Mouse (Mus musculus) kidney, embryonic 14.5 days (tissue): ENCODE measurements around the gene Slc3a2. TPM values are rescaled to one million over a fixed set of nuclear protein-coding genes. Genes with fewer than 3 reads are reported as not detected.

Source experiments
- ATAC-seq: fragments of 200-750 bp; cut with Nextera tagmentation; 2 replicates; pipeline ENCODE4 v1.8.0; 2017; ENCODE audit warnings: moderate number of reproducible peaks, mild to moderate bottlenecking, moderate TSS enrichment, moderate library complexity; ENCODE audit not compliant: low FRiP score, low TSS enrichment
- H3K27ac ChIP-seq: fragments of 300-500 bp; sonication (generic); 2 replicates; pipeline ENCODE4 v1.5.1; 2014; ENCODE audit warnings: low read depth, mild to moderate bottlenecking, low read length, moderate library complexity, mixed read lengths
- H3K27me3 ChIP-seq: fragments of 300-500 bp; sonication (generic); 2 replicates; pipeline ENCODE4 v1.6.1; 2014; ENCODE audit warnings: mild to moderate bottlenecking, low read length; ENCODE audit not compliant: control insufficient read depth, insufficient read depth
- H3K36me3 ChIP-seq: fragments of 300-500 bp; sonication (generic); 2 replicates; pipeline ENCODE4 v1.6.1; 2014; ENCODE audit warnings: low read length, mixed read lengths; ENCODE audit not compliant: control insufficient read depth, insufficient read depth
- H3K4me1 ChIP-seq: fragments of 300-500 bp; sonication (generic); 2 replicates; pipeline ENCODE4 v1.6.1; 2014; ENCODE audit warnings: low read length, mixed read lengths; ENCODE audit not compliant: control insufficient read depth, insufficient read depth
- H3K4me2 ChIP-seq: fragments of 300-500 bp; sonication (generic); replicated peaks from 2 replicates; pipeline ENCODE4 v1.6.1; 2014; ENCODE audit warnings: low read depth, mild to moderate bottlenecking, low read length
- H3K4me3 ChIP-seq: fragments of 300-500 bp; sonication (generic); 2 replicates; pipeline ENCODE4 v1.5.1; 2014; ENCODE audit warnings: mild to moderate bottlenecking, low read length
- H3K9ac ChIP-seq: fragments of 300-500 bp; sonication (generic); 2 replicates; pipeline ENCODE4 v1.6.1; 2014; ENCODE audit warnings: low read depth, mild to moderate bottlenecking, low read length, moderate library complexity
- H3K9me3 ChIP-seq: fragments of 300-500 bp; sonication (generic); 2 replicates; pipeline ENCODE4 v1.6.1; 2016; ENCODE audit warnings: low read length; ENCODE audit not compliant: control insufficient read depth
- WGBS: fragments of 180-500 bp; shearing (Covaris S2); extraction: QIAGEN DNeasy Blood & Tissue Kit; methylation state at CpG from one replicate; pipeline ENCODE4 v1.1.7; 2014; 5-methylcytosine and 5-hydroxymethylcytosine counted together
- polyA plus RNA-seq: library from polyadenylated mRNA; unstranded; fragments of >200 nt; fragmentation: Nextera tagmentation; extraction: Ambion mirVana; gene quantifications from 2 replicates; pipeline ENCODE4 v1.2.1, GENCODE M21; 2014

Gene Slc3a2
- polyA plus RNA-seq, 1 experiment from 2014 or later = 123 TPM

- H3K27me3 ChIP-seq = no peaks in the 10 kb centered on the region
- H3K36me3 ChIP-seq = no peaks in the 10 kb centered on the region
- no peak for ATAC-seq
- H3K27ac ChIP-seq = no peak overlapping the region
- H3K4me1 ChIP-seq = no peaks in the 10 kb centered on the region
- H3K4me3 ChIP-seq = no peak overlapping the region
- no peak overlapping the region for H3K4me2 ChIP-seq
- no peaks in the 10 kb centered on the region for H3K9me3 ChIP-seq
- no peak overlapping the region for H3K9ac ChIP-seq
- WGBS = 82% methylated on average over 2 of the region's 2 CpGs
Observed at GRCm38 (mm10) chr19:8683627-8684026, 39.5 kb downstream of the Slc3a2 start.

DNA sequence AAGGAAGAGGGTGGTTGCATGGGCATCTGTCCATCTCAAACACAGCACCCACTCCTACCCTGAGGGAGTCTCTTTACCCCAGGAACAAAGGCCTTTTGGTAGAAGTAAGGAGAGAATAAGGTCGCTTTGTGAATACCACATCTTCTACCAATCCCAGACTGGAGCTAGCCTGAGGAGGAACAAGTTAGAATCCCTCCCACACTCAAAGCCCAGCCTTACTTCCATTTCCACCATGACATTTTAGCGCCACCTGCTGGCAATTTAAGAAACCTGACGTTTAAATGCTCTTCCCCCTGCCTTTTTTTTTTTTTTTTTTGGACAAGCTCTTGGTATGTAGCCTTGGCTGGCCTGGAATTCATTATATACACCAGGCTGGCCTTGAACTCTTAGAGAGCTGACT is 40.2 kb downstream of the Slc3a2 start:
- Histone ChIP-seq H3K27me3 (no peaks in the 10 kb centered on the region), H3K4me1 (no peaks in the 10 kb centered on the region), H3K4me2 (no peak overlapping the region), H3K9me3 (no peaks in the 10 kb centered on the region), H3K4me3 (no peak overlapping the region), H3K36me3 (no peaks in the 10 kb centered on the region), H3K27ac (no peak overlapping the region), H3K9ac (no peak overlapping the region)
- 5% methylated on average over 3 of the region's 3 CpGs for WGBS
- ATAC-seq = peak; percentile 69; the same call in 1 of the 2 replicates

- no peaks in the 10 kb centered on the region for H3K36me3 ChIP-seq
- no peak for ATAC-seq
- H3K27me3 ChIP-seq = no peaks in the 10 kb centered on the region
- no peak overlapping the region for H3K4me2 ChIP-seq
- H3K9me3 ChIP-seq = no peaks in the 10 kb centered on the region
- 91% methylated on average over 4 of the region's 4 CpGs for WGBS
- no peak overlapping the region for H3K4me3 ChIP-seq
- H3K27ac ChIP-seq = no peak overlapping the region
- no peaks in the 10 kb centered on the region for H3K4me1 ChIP-seq
- H3K9ac ChIP-seq = no peak overlapping the region
Observed at GRCm38 (mm10) chr19:8681633-8682362, 41.4 kb downstream of the Slc3a2 start.

- WGBS = 35% methylated on average over 18 of the region's 18 CpGs
- Histone ChIP-seq H3K27ac (no peak overlapping the region; the same call in 1 of the 2 replicates), H3K4me3 (no peak overlapping the region), H3K9me3 (no peaks in the 10 kb centered on the region), H3K9ac (no peak overlapping the region), H3K4me2 (peak overlapping the region; percentile 26; the same call in 1 of the 2 replicates), H3K27me3 (no peaks in the 10 kb centered on the region), H3K36me3 (no peaks in the 10 kb centered on the region), H3K4me1 (no peaks in the 10 kb centered on the region)
- ATAC-seq = 0 out of 2 replicates have a peak, but pooled peaks have one; percentile 36
Observed at GRCm38 (mm10) chr19:8679031-8679779, 44.0 kb downstream of the Slc3a2 start.

DNA sequence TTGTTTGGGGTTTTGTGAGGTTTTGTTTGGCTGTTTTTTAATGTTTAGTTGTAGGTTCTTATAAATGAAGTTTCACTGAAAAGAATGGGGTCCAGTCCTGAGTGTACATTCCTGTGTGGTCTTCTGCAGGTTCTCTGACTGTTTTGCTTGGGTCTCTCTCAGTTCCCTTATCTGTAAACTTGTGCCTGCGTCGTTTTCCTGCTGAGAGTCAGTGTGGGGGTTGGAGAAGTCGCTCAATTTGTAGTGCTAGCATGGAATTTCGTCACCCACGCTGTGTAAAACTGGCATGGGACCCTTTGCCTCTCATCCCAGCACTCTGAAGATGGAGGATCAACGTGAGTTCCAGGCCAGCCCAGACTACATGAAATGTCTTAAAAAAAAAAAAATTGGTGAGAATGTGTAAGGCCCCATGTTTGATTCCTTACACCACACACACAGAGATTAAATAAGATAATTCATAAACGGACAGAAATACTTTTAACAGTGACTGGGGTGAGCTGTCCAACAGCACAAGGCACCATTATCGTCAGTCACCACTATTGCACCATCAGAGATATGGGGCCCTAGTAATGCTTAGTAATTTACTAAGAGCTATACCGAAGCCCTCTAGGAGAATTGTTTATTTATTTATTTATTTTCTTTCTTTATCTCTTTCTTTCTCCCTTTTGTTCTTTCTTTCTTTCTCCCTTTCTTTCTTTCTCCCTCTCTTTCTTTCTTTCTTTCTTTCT is 49.7 kb downstream of the Slc3a2 start:
- no peak overlapping the region for H3K27ac ChIP-seq
- H3K36me3 ChIP-seq = no peaks in the 10 kb centered on the region
- WGBS = 73% methylated on average over 9 of the region's 9 CpGs
- no peak for ATAC-seq
- H3K4me2 ChIP-seq = no peak overlapping the region
- H3K27me3 ChIP-seq = no peaks in the 10 kb centered on the region
- no peak overlapping the region for H3K4me3 ChIP-seq
- H3K9me3 ChIP-seq = no peaks in the 10 kb centered on the region
- H3K4me1 ChIP-seq = no peaks in the 10 kb centered on the region
- no peak overlapping the region for H3K9ac ChIP-seq

- H3K9me3 ChIP-seq = no peaks in the 10 kb centered on the region
- no peak overlapping the region for H3K4me2 ChIP-seq
- H3K4me1 ChIP-seq = no peaks in the 10 kb centered on the region
- ATAC-seq = no peak
- H3K36me3 ChIP-seq = no peaks in the 10 kb centered on the region
- no peak overlapping the region for H3K9ac ChIP-seq
- H3K4me3 ChIP-seq = no peak overlapping the region
- 90% methylated on average over 3 of the region's 3 CpGs for WGBS
- no peaks in the 10 kb centered on the region for H3K27me3 ChIP-seq
- no peak overlapping the region for H3K27ac ChIP-seq
Observed at GRCm38 (mm10) chr19:8672859-8673258, 50.3 kb downstream of the Slc3a2 start.

GRCm38 (mm10) chr19:8665746-8666145 is 57.4 kb downstream of the Slc3a2 start:
- Histone ChIP-seq H3K4me2 (no peak overlapping the region), H3K4me1 (0 out of 2 replicates have a peak, but pooled peaks cover 3% of the 10 kb centered on the region), H3K27me3 (no peaks in the 10 kb centered on the region), H3K9ac (no peak overlapping the region), H3K4me3 (no peak overlapping the region), H3K27ac (no peak overlapping the region), H3K9me3 (no peaks in the 10 kb centered on the region), H3K36me3 (no peaks in the 10 kb centered on the region)
- WGBS = 64% methylated on average over 5 of the region's 5 CpGs
- no peak for ATAC-seq

GRCm38 (mm10) chr19:8664859-8665258 is 58.3 kb downstream of the Slc3a2 start:
- H3K9me3 ChIP-seq = no peaks in the 10 kb centered on the region
- no peak overlapping the region for H3K9ac ChIP-seq
- H3K4me1 ChIP-seq = 0 out of 2 replicates have a peak, but pooled peaks cover 3% of the 10 kb centered on the region
- ATAC-seq = no peak
- no peaks in the 10 kb centered on the region for H3K36me3 ChIP-seq
- no peak overlapping the region for H3K4me2 ChIP-seq
- no peak overlapping the region for H3K27ac ChIP-seq
- H3K27me3 ChIP-seq = no peaks in the 10 kb centered on the region
- no peak overlapping the region for H3K4me3 ChIP-seq
- WGBS = 99% methylated on average over 3 of the region's 3 CpGs
